8 mouse cellular contexts compared by ENCODE assay signal in genomic region chr10:58446384-58447279, GRCm38 (mm10). TPM values are rescaled to one million over a fixed set of nuclear protein-coding genes. Genes with fewer than 3 reads are reported as not detected.
DNase-seq lines count a peak whose midpoint lies in the region; ATAC-seq and TF ChIP-seq lines count a peak whose summit lies in the region.

Ranbp2 (plus strand) TSS chr10:58446920.

- H3K9ac ChIP-seq in embryonic facial prominence, embryonic 13.5 days, result peak within 1 kb of the TSS; percentile 96
- peak within 1 kb of the TSS; percentile 95 for H3K9ac ChIP-seq in limb, embryonic 12.5 days (replicated peaks)
- peak within 1 kb of the TSS; percentile 96 for H3K9ac ChIP-seq in midbrain, embryonic 15.5 days

- ATAC-seq in embryonic facial prominence, embryonic 13.5 days (ENCODE audit: insufficient number of reproducible peaks, insufficient read depth, low FRiP score, low TSS enrichment, low read depth), result peak; percentile 98
- peak; percentile 97 for ATAC-seq in limb, embryonic 12.5 days (ENCODE audit: insufficient number of reproducible peaks, insufficient read depth, low FRiP score, low TSS enrichment, low read depth)
- peak; percentile 98 for ATAC-seq in midbrain, embryonic 15.5 days (replicated peaks)

- no peaks in the 10 kb centered on the region for H3K9me3 ChIP-seq in embryonic facial prominence, embryonic 13.5 days
- H3K9me3 ChIP-seq in limb, embryonic 12.5 days, result no peaks in the 10 kb centered on the region
- no peaks in the 10 kb centered on the region for H3K9me3 ChIP-seq in midbrain, embryonic 15.5 days

- H3K27ac ChIP-seq in embryonic facial prominence, embryonic 13.5 days, result peak within 1 kb of the TSS; percentile 96
- H3K27ac ChIP-seq in kidney, adult 2 months (ENCODE audit: insufficient read depth, low read depth, low read length), result peak within 1 kb of the TSS; percentile 95
- peak within 1 kb of the TSS; percentile 94 for H3K27ac ChIP-seq in limb, embryonic 12.5 days
- H3K27ac ChIP-seq in midbrain, embryonic 15.5 days, result peak within 1 kb of the TSS; percentile 95
- peak within 1 kb of the TSS; percentile 97 for H3K27ac ChIP-seq in spleen, adult 2 months (ENCODE audit: insufficient read depth, low read length)

- no peaks in the 10 kb centered on the region for H3K27me3 ChIP-seq in embryonic facial prominence, embryonic 13.5 days
- H3K27me3 ChIP-seq in kidney, adult 2 months (replicated peaks; ENCODE audit: control insufficient read depth, insufficient read depth, low read length), result no peaks in the 10 kb centered on the region
- H3K27me3 ChIP-seq in limb, embryonic 12.5 days, result no peaks in the 10 kb centered on the region
- no peaks in the 10 kb centered on the region for H3K27me3 ChIP-seq in midbrain, embryonic 15.5 days (replicated peaks)
- no peaks in the 10 kb centered on the region for H3K27me3 ChIP-seq in spleen, adult 2 months (ENCODE audit: control insufficient read depth, insufficient read depth, low read length)

- peak; percentile 98 for DNase-seq in 3134 (ENCODE audit: extremely low read depth, insufficient read length, low spot score)
- peak; percentile 98 to 99 for DNase-seq in adrenal gland, postnatal 36 days
- peak; percentile 97 to 98 for DNase-seq in heart, adult 18-20 months
- peak; percentile 99 for DNase-seq in kidney, adult 2 months
- DNase-seq in spleen, adult 2 months (ENCODE audit: low read depth in 1 of 2, low spot score in 2 of 2), result peak; percentile 96 to 98

- peak within 1 kb of the TSS; percentile 96 for H3K4me3 ChIP-seq in embryonic facial prominence, embryonic 13.5 days
- H3K4me3 ChIP-seq in kidney, adult 2 months (ENCODE audit: insufficient read depth, low read depth, low read length), result peak within 1 kb of the TSS; percentile 87
- peak within 1 kb of the TSS; percentile 99 for H3K4me3 ChIP-seq in limb, embryonic 12.5 days (replicated peaks)
- H3K4me3 ChIP-seq in midbrain, embryonic 15.5 days, result peak within 1 kb of the TSS; percentile 99
- H3K4me3 ChIP-seq in spleen, adult 2 months (ENCODE audit: extremely low read depth, insufficient read depth, insufficient read length), result peak within 1 kb of the TSS; percentile 93

- no peaks in the 10 kb centered on the region for H3K36me3 ChIP-seq in embryonic facial prominence, embryonic 13.5 days
- H3K36me3 ChIP-seq in kidney, adult 2 months (ENCODE audit: control insufficient read depth, insufficient read depth, low read length), result no peaks in the 10 kb centered on the region
- H3K36me3 ChIP-seq in limb, embryonic 12.5 days, result no peaks in the 10 kb centered on the region
- H3K36me3 ChIP-seq in midbrain, embryonic 15.5 days (replicated peaks), result no peaks in the 10 kb centered on the region
- no peaks in the 10 kb centered on the region for H3K36me3 ChIP-seq in spleen, adult 2 months (ENCODE audit: control insufficient read depth, insufficient read depth, low read length)

- H3K4me2 ChIP-seq in embryonic facial prominence, embryonic 13.5 days, result peak within 1 kb of the TSS; percentile 70
- H3K4me2 ChIP-seq in limb, embryonic 12.5 days, result peak within 1 kb of the TSS; percentile 73
- peak within 1 kb of the TSS; percentile 69 for H3K4me2 ChIP-seq in midbrain, embryonic 15.5 days

- H3K4me1 ChIP-seq in embryonic facial prominence, embryonic 13.5 days, result peaks cover 8% of the 10 kb centered on the region
- peaks cover 9% of the 10 kb centered on the region; the same call in 1 of the 2 replicates for H3K4me1 ChIP-seq in kidney, adult 2 months (ENCODE audit: control insufficient read depth, insufficient read depth, low read length)
- peaks cover 7% of the 10 kb centered on the region; the same call in 1 of the 2 replicates for H3K4me1 ChIP-seq in limb, embryonic 12.5 days (replicated peaks)
- H3K4me1 ChIP-seq in midbrain, embryonic 15.5 days, result peaks cover 19% of the 10 kb centered on the region
- no peaks in the 10 kb centered on the region for H3K4me1 ChIP-seq in spleen, adult 2 months (ENCODE audit: control insufficient read depth, insufficient read depth, insufficient read length)

- WGBS in embryonic facial prominence, embryonic 13.5 days, result under 1% methylated on average over 87 of the region's 91 CpGs
- WGBS in kidney, adult 2 months, result under 1% methylated on average over 85 of the region's 91 CpGs
- WGBS in limb, embryonic 12.5 days, result under 1% methylated on average over 91 of the region's 91 CpGs
- WGBS in midbrain, embryonic 15.5 days, result under 1% methylated on average over 88 of the region's 91 CpGs
- WGBS in spleen, adult 2 months, result under 1% methylated on average over 67 of the region's 91 CpGs

- peak; percentile 93 for TF ChIP-seq POLR2A in kidney, adult 2 months (IDR thresholded peaks at IDR 0.05; ENCODE audit: low read depth, low read length)
- TF ChIP-seq POLR2A in spleen, adult 2 months (IDR thresholded peaks at IDR 0.05; ENCODE audit: low read depth, low read length), result peak; percentile 65

- no peak for TF ChIP-seq CTCF in kidney, adult 2 months (conservative IDR thresholded peaks at IDR 0.05; ENCODE audit: insufficient read depth, insufficient read length, low read depth, low read length)
- TF ChIP-seq CTCF in spleen, adult 2 months (IDR thresholded peaks at IDR 0.05; ENCODE audit: extremely low read depth, insufficient read depth, insufficient read length, insufficient replicate concordance), result no peak

RNA-seq across cellular contexts. Expression of gene Ranbp2, which starts in this region (rescaled TPM):
- 10 to 100 TPM; 80.4 to 85.1 TPM for total RNA-seq in adrenal gland, postnatal 36 days (2021)
- 24.3 and 27.4 TPM in 2 replicates for polyA plus RNA-seq in embryonic facial prominence, embryonic 13.5 days (2015; fragmentation: Nextera tagmentation; extraction: Ambion mirVana)
- 10 to 100 TPM; 51.1 to 54.7 TPM for total RNA-seq in heart, adult 18-20 months (2021)
- polyA plus RNA-seq in kidney, adult 2 months (2012; rRNA removed), result 4.2 and 5.3 TPM in 2 replicates
- polyA plus RNA-seq in limb, embryonic 12.5 days (2016; fragmentation: Nextera tagmentation; extraction: Ambion mirVana), result 29.3 and 30.4 TPM in 2 replicates
- 15.2 and 16.0 TPM in 2 replicates for polyA plus RNA-seq in midbrain, embryonic 15.5 days (2015; fragmentation: Nextera tagmentation; extraction: Ambion mirVana)
- polyA plus RNA-seq in spleen, adult 2 months (2012; rRNA removed), result 2.5 and 2.6 TPM in 2 replicates

Comparison
In these comparisons a context has a peak if more than half of its experiments do, and no peak if none do; other contexts are left out.
1. Peak in every context shown above with its lines: DNase-seq, ATAC-seq, H3K4me3 ChIP-seq and H3K27ac ChIP-seq.